Mouse (Mus musculus) limb, embryonic 10.5 days (tissue): ENCODE measurements around the gene Foxe3. TPM values are rescaled to one million over a fixed set of nuclear protein-coding genes. Genes with fewer than 3 reads are reported as not detected.

Source experiments
- DNase-seq: peaks from one replicate; pipeline ENCODE4 v3.0.0-alpha.2; 2017; ENCODE audit warnings: low spot score
- H3K27ac ChIP-seq: fragments of 300-500 bp; sonication (generic); 2 replicates; pipeline ENCODE4 v1.5.1; 2016; ENCODE audit warnings: mild to moderate bottlenecking
- H3K27me3 ChIP-seq: fragments of 300-500 bp; sonication (generic); 2 replicates; pipeline ENCODE4 v1.6.1; 2016; ENCODE audit warnings: low read depth, mild to moderate bottlenecking; ENCODE audit not compliant: poor library complexity, severe bottlenecking
- H3K36me3 ChIP-seq: fragments of 300-500 bp; sonication (generic); 2 replicates; pipeline ENCODE4 v1.6.1; 2016; ENCODE audit warnings: mild to moderate bottlenecking, moderate library complexity
- H3K4me1 ChIP-seq: fragments of 300-500 bp; sonication (generic); 2 replicates; pipeline ENCODE4 v1.6.1; 2016
- H3K4me3 ChIP-seq: fragments of 300-500 bp; sonication (generic); 2 replicates; pipeline ENCODE4 v1.5.1; 2016; ENCODE audit warnings: mild to moderate bottlenecking, moderate library complexity
- H3K9me3 ChIP-seq: fragments of 300-500 bp; sonication (generic); replicated peaks from 2 replicates; pipeline ENCODE4 v1.6.1; 2016; ENCODE audit warnings: mild to moderate bottlenecking
- WGBS: fragments of 180-500 bp; shearing (Covaris S2); methylation state at CpG from one replicate; pipeline ENCODE4 v1.1.7; 2016; 5-methylcytosine and 5-hydroxymethylcytosine counted together
- polyA plus RNA-seq: library from polyadenylated mRNA; unstranded; fragments of >200 nt; fragmentation: Nextera tagmentation; extraction: Ambion mirVana; gene quantifications from 2 replicates; pipeline ENCODE4 v1.2.1, GENCODE M21; 2016

Gene Foxe3
- polyA plus RNA-seq, 1 experiment from 2014 or later = not detected

DNA sequence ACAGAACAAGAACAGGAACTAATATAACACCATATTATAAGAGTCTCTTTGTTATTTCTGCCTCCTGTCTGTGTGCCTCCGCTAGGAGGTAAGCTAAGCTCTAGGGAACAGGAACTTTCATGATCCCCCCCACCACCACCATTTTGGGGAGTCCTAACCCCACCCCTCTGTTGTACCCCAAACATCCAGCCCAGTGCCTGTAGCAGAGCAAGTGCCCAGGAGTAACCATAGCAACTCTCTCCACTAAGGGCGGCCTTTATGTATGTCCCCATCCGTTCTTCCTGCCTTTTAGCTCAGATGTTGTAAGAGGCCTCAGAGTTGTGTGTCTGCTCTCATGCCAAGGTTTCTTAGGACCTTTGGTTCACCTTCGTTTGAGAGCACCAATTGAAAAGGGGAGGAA, 16.3 kb upstream of the Foxe3 start:
- whole genome bisulfite sequencing = 41% methylated on average over 4 of the region's 4 CpGs
- no peak overlapping the region for H3K4me3 ChIP-seq
- no peaks in the 10 kb centered on the region for H3K36me3 ChIP-seq
- no peaks in the 10 kb centered on the region for H3K9me3 ChIP-seq
- DNase-seq = no peak
- H3K27ac ChIP-seq = peak overlapping the region; percentile 61
- peaks cover 50% of the 10 kb centered on the region for H3K4me1 ChIP-seq
- peaks cover 75% of the 10 kb centered on the region for H3K27me3 ChIP-seq

DNA sequence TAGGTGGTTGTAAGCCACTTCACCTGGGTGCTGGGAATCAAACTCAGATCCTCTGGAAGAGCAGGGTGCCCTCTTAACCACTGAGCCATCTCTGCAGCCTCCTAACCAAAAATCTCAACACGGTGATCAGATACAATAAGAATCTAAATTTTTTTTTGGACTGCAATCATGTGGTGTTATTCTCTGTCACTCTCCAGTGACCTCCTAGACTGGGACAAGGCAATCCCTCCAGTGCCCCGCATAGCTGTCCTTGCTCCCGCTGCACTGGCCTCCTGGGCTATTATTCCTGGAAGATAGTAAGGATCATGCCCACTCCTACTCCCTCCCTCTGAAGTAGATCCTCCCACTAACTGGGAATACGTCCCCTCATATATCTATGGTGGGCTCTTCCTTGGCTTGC, 15.5 kb upstream of the Foxe3 start:
- Histone ChIP-seq H3K4me3 (no peak overlapping the region), H3K27me3 (peaks cover 74% of the 10 kb centered on the region), H3K9me3 (no peaks in the 10 kb centered on the region), H3K4me1 (peaks cover 50% of the 10 kb centered on the region), H3K36me3 (no peaks in the 10 kb centered on the region), H3K27ac (no peak overlapping the region)
- WGBS = 85% methylated on average over 4 of the region's 4 CpGs
- DNase-seq = no peak

DNA sequence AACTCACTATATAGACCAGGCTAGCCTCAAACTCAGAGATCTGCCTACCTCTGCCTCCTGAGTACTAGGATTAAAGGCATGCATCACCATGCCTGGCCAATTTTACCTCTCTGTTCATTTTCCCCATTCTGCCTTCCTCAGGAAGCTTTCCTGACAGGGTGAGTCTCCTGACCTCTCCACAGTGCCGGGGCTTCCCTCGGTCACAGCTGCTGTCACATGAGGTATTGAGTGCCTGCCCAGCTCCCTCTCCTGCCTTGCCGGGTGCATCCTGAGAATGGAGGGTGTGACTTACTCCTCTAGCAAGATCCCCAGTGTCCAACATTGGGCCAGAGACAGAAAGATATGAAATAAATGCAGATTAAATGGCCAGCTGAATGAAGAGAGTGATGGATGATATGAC, 12.4 kb upstream of the Foxe3 start:
- WGBS = 69% methylated on average over 3 of the region's 3 CpGs
- H3K27ac ChIP-seq = no peak overlapping the region
- no peaks in the 10 kb centered on the region for H3K36me3 ChIP-seq
- H3K9me3 ChIP-seq = no peaks in the 10 kb centered on the region
- DNase-seq = no peak
- peaks cover 38% of the 10 kb centered on the region for H3K4me1 ChIP-seq
- peaks cover 79% of the 10 kb centered on the region for H3K27me3 ChIP-seq
- no peak overlapping the region for H3K4me3 ChIP-seq

DNA sequence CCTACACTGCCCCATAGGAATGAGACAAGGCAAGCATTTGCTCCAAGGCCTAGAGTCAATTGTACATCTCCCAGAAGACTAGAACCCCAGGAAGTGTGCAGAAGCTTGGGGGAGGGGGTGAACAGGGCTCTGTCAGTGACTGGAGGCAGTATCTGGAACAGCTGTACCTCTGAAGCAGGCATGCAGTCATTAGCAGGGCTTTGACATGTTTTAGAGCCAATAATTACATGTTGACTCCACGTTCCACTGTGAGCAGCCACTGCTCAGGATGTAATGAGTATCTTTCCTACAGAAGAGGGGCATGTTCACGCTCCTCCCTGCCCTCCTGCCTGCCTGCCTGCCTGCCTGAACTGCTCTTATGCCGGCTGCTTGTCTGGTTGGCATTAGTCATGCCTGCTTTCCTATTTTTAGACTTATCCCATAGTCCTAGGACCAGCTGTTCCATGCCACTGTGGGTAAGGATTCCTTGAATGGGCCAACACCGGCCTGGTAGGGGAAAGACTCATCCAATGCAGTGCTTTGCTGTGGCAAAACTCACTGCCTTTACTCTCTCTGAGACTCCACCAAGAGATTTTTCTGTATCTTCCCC, 11.7 kb upstream of the Foxe3 start:
- H3K27me3 ChIP-seq = peaks cover 80% of the 10 kb centered on the region
- no peak overlapping the region for H3K27ac ChIP-seq
- 69% methylated on average over 4 of the region's 4 CpGs for WGBS
- no peaks in the 10 kb centered on the region for H3K36me3 ChIP-seq
- peaks cover 37% of the 10 kb centered on the region for H3K4me1 ChIP-seq
- H3K4me3 ChIP-seq = no peak overlapping the region
- no peaks in the 10 kb centered on the region for H3K9me3 ChIP-seq
- no peak for DNase-seq

DNA sequence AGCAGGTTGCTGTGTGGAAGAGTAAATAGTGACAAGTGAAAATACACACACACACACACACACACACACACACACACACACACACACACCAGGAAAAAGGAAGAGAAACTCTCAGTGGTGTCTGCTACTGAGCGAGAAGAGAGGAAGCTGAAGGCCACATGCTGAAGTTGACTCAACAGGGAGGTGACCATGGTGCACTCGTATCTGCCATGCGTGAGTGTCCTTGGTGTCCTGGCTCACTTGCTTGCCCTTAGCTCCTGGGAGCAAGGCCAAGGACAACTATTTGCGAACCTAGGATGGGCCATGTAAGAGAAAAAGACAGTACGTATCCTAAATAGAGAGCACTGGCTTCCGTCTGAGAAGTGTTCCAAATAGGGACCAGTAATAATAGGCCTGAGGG, 8.4 kb upstream of the Foxe3 start:
- Histone ChIP-seq H3K9me3 (no peaks in the 10 kb centered on the region), H3K4me3 (no peak overlapping the region), H3K27me3 (peaks cover 90% of the 10 kb centered on the region), H3K36me3 (no peaks in the 10 kb centered on the region), H3K27ac (no peak overlapping the region), H3K4me1 (peaks cover 22% of the 10 kb centered on the region)
- DNase-seq = no peak
- 92% methylated on average over 6 of the region's 6 CpGs for WGBS

DNA sequence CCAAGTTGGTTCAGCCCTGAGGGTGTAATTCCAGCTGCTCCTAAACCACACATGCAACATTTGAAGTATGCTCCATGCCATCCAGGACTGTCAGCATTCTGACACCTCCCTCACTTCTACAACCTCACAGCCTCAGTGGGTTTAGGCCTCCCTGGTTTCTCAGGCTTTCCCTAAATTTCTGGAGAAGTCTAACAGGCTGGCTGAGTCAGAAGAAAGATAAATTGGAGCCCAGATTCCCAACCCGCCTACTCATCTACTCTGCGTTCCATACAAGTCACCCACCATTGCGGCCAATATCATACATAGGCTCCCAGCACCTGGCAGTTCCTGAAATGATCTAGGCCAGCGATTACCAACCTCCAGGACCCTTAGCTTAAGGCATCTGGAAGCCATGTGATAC, 6.9 kb upstream of the Foxe3 start:
- peak; percentile 32 for DNase-seq
- no peaks in the 10 kb centered on the region for H3K36me3 ChIP-seq
- WGBS = 89% methylated on average over 4 of the region's 4 CpGs
- no peak overlapping the region for H3K4me3 ChIP-seq
- peaks cover 23% of the 10 kb centered on the region for H3K4me1 ChIP-seq
- H3K27ac ChIP-seq = no peak overlapping the region
- no peaks in the 10 kb centered on the region for H3K9me3 ChIP-seq
- peaks cover 90% of the 10 kb centered on the region for H3K27me3 ChIP-seq

DNA sequence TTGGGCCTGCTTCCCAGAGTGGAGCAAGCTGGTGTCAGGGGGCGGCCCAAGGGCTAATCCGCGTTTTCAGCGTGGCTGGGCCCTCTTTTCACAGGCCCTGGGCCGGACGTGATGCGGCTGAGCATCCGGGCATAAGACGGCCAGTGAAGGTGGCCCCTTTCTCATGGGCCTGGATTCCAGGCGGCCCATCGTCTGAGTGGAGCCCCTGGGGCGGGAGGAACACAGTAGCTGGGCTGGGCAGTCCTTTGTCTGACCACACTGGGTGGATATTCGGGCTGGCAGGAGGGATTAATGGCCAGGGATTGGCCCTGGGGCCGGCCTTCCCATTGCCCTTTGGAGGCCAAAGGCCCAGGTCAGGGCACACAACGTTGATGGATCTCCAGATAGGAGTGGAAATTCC, 3.3 kb upstream of the Foxe3 start:
- H3K36me3 ChIP-seq = no peaks in the 10 kb centered on the region
- no peaks in the 10 kb centered on the region for H3K9me3 ChIP-seq
- 25% methylated on average over 15 of the region's 15 CpGs for WGBS
- H3K27me3 ChIP-seq = peaks cover 97% of the 10 kb centered on the region
- H3K27ac ChIP-seq = peak overlapping the region; percentile 9; the same call in 1 of the 2 replicates
- no peak for DNase-seq
- no peak overlapping the region for H3K4me3 ChIP-seq
- peaks cover 34% of the 10 kb centered on the region for H3K4me1 ChIP-seq

DNA sequence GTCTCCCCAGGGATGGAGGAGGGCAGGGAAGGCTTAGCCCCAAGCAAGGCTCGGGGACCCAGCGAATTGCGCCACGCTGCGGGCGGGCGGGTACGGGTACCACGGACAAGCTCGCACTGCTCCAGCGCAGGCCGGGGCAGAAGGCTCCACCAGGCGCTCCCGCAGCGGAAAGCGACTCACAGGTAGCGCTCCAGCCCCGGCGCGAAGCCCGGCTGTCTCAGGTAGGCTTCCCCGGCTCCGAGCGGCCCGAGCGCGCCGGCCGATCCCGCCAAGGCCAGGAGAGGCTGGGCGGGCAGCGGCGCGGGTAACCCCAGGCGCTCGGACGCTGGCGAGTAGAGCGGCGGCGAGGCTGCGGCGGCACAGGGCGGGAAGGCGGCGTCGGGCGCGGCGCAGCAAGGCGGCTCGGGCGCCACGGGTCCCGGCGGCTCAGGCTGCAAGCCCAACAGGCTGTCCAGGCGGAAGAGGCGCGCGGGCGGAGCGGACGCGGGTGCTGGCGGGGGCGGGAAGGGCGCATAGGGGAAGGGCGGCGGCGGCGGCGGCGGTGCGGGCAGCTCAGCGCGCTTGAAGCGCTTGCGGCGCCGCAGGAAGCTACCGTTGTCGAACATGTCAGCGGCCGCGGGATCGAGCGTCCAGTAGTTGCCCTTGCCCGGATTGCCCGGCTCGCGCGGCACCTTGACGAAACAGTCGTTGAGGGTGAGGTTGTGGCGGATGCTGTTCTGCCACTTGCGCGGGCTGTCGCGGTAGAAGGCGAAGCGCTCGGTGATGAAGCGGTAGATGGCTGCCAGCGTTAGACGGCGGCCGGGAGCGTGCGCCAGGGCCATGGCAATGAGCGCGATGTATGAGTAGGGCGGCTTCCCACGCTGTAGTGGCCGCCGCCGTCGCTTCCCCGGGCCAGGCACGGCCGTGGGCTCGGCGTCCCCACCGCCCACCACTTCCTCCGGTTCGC, 569 bp downstream of the Foxe3 start:
- H3K4me1 ChIP-seq = peaks cover 20% of the 10 kb centered on the region
- H3K27ac ChIP-seq = peak overlapping the region; percentile 43
- WGBS = under 1% methylated on average over 124 of the region's 125 CpGs
- H3K27me3 ChIP-seq = peaks cover 98% of the 10 kb centered on the region
- no peaks in the 10 kb centered on the region for H3K36me3 ChIP-seq
- H3K9me3 ChIP-seq = no peaks in the 10 kb centered on the region
- peak overlapping the region; percentile 47 for H3K4me3 ChIP-seq
- DNase-seq = peak; percentile 78

DNA sequence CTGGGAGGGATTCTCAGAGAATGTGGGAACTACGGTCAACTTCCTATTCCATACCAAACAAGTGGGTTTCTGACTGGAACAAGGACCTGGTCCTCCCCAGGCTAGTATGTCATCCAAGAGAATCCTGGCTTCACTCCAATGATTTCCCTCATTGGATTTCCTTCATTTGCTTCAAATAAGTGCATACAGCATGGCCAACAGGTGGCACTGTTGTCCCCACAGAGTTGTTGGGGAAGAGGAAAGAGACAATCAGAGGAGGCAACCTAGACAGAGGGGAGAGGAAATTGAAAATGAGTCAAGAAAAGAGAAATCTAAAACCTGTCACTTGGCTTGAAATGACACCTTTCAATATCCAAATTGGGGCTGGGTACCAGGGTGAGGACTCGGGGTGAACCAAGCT, 8.7 kb downstream of the Foxe3 start:
- WGBS = 46% methylated on average over 2 of the region's 2 CpGs
- H3K4me3 ChIP-seq = no peak overlapping the region
- H3K9me3 ChIP-seq = no peaks in the 10 kb centered on the region
- H3K27ac ChIP-seq = no peak overlapping the region
- peaks cover 13% of the 10 kb centered on the region for H3K4me1 ChIP-seq
- DNase-seq = peak; percentile 59
- peaks cover 98% of the 10 kb centered on the region for H3K27me3 ChIP-seq
- no peaks in the 10 kb centered on the region for H3K36me3 ChIP-seq

DNA sequence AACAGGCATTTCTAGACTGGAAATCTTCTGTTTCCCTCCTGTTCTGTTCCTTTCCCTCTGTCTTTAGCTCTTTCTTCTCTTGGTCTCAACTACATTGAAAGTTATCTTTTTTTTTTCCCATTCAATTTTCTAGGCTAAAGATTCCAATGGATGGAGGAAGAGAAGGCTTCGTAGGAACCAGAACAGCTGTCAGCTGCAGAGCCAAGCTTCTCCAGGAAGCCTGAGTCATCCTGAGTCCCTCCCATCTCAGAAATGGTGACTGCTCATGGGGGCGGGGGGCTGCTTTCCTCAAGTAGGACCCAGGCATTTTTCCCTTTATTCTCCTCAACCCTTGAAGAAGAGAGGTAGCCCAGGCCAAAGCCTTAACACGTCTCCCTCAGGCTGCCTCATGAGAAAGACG, 9.8 kb downstream of the Foxe3 start:
- WGBS = 34% methylated on average over 4 of the region's 4 CpGs
- no peak overlapping the region for H3K4me3 ChIP-seq

DNA sequence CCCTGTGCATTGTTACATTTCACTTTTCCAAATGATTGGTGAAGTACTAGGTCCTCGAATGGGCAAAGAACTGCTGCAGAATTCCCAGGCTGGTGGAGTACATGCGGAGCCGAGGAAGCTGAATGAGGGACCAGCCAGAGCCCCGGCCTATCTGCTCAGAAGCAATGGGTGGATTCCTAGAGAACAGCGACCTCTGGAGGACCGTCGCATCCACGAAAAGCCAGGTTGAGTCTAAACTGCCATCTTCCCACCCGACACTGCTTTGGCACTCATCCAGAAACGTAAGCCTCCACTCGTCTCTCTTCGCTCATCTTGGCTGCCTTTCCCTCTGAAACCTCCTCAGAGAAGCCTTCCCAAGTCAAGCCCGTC, 12.2 kb downstream of the Foxe3 start:
- Histone ChIP-seq H3K4me3 (no peak overlapping the region), H3K36me3 (no peaks in the 10 kb centered on the region), H3K27ac (no peak overlapping the region), H3K9me3 (no peaks in the 10 kb centered on the region), H3K4me1 (peaks cover 23% of the 10 kb centered on the region), H3K27me3 (peaks cover 100% of the 10 kb centered on the region)
- DNase-seq = peak; percentile 84
- 1% methylated on average over 13 of the region's 13 CpGs for WGBS

More for the DNA sequence above, 9.8 kb downstream of the Foxe3 start:
- peaks cover 13% of the 10 kb centered on the region for H3K4me1 ChIP-seq
- H3K9me3 ChIP-seq = no peaks in the 10 kb centered on the region
- no peaks in the 10 kb centered on the region for H3K36me3 ChIP-seq
- peaks cover 99% of the 10 kb centered on the region for H3K27me3 ChIP-seq
- H3K27ac ChIP-seq = no peak overlapping the region
- no peak for DNase-seq

DNA sequence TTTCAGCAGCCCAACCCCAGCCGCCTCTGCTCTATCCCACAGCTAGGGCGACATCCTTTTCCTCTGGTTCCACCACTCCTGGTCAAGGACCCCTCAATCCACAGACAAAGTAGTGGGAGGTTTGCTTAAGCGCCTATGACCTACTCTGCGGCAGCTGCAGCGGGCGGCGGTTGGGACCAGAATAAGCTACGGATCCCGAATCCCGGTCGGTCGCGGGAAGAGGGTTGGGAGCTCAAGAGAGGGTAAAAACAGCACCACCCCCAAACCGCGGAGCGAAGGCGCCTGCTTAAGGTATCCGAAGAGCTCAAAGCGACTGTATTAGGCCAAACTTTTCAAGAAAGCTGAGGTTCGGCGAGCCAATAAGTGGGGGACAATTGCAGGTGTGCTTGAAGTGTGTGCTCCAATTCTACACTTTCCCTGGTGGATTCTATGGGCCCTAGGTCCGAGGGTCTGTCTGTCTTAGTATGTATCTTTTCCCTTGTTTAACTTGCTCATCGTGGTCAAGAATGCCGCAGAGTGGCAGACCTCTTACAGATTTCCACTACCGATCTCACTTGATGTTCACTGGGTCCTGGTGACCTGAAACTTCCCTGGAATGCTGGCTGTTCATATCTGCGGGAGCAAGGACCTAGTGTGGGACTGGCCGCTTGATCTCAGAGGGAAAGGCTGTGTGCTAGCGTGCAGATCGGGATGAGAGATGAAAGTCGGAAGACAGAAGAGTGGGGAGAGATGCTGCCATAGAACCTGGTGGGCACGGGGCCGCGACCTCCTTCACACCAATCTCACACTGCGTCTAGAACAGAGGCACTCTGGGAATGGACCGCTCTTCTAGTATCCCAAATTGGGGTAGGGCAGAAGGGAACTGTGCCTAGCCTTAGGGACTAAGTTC, 12.9 kb downstream of the Foxe3 start:
- peak; percentile 62 for DNase-seq
- no peak overlapping the region for H3K27ac ChIP-seq
- 3% methylated on average over 35 of the region's 35 CpGs for WGBS
- no peaks in the 10 kb centered on the region for H3K36me3 ChIP-seq
- peaks cover 100% of the 10 kb centered on the region for H3K27me3 ChIP-seq
- no peaks in the 10 kb centered on the region for H3K9me3 ChIP-seq
- peak overlapping the region; percentile 17; the same call in 1 of the 2 replicates for H3K4me3 ChIP-seq
- H3K4me1 ChIP-seq = peaks cover 28% of the 10 kb centered on the region
